Mouse (Mus musculus): ENCODE measurements at regions not wholly inside any gene's neighbourhood (a gene's known extent, or its start where the extent isn't known, plus 50 kb on each side); places are given as distances from the start of the nearest gene placed in this dataset.

DNA sequence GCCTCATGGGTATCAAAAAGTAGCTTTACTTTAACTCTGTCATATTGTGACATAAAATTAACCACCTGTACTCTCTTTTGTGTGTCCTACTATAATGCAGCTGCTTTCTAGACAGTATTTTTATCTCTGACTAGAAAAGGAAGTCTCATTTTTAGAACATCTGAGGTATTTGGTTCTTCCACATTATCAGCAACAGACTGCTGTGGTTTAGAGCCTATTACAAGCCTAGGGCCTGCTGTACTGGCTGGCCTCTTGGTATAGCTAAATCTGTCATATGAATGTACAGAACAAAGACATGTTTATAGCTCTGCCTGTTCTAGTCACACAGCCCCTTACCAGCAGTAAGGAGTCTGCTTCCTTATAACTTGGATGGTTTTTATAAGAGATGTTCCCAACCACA is 119.1 kb downstream of the Lca5 start:
- TF ChIP-seq CTCF (IDR thresholded peaks at IDR 0.05; ENCODE audit: low read depth) (no peak), EP300 (IDR thresholded peaks at IDR 0.05; ENCODE audit: low read depth) (no peak)
